ENCODE assay signal across 9 mouse cellular contexts in the genomic region with DNA sequence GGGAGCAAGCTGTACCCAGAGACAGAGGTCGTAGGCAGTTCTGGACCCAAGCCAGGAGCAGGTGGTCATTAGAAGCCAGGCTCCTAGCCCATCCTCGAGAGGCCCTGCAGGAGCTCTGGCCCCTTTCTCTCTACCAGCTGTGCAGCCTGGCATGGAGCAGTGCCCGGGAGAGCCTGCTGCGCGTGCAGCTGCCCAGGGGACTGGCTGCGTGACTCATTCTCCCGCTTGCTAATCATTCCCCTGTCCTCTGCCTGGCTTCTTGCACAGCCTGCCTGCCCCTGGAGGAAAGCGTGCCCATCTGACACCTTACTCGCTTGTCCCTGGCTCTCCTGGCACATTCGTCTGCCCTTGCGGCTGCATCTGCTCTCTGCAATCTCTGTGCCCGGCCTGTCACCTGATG. TPM values are rescaled to one million over a fixed set of nuclear protein-coding genes. Genes with fewer than 3 reads are reported as not detected.
DNase-seq lines count a peak whose midpoint lies in the region; ATAC-seq lines count a peak whose summit lies in the region.
"Had no signal": no experiment of that assay in that cellular context is flagged by ENCODE, and none has a peak within 500 bp of the region (broad histone marks: within the 10 kb centered on the region; RNA-seq: fewer than 3 reads in every experiment).

No protein-coding gene starts in this region.

- ATAC-seq in frontal cortex, adult (ENCODE audit: low TSS enrichment): peak; percentile 58; the same call in 1 of the 2 replicates

- no peak for DNase-seq in frontal cortex, postnatal 25 days (ENCODE audit: low spot score in 2 of 2)
- DNase-seq in right cerebral cortex, postnatal 4 days: peak; percentile 40
- DNase-seq in right cerebral cortex, postnatal 25 days: no peak
- DNase-seq in gastrocnemius, postnatal 25 days: peak; percentile 72
- DNase-seq in skeletal muscle tissue, adult 2 months (ENCODE audit: low read depth, low spot score): peak; percentile 77
- DNase-seq in urinary bladder, postnatal 10 days (ENCODE audit: low spot score): no peak
- DNase-seq in right cerebral cortex, postnatal 14 days: no peak

RNA-seq across cellular contexts. Expression of a gene that starts 40.2 kb away (rescaled TPM):
- 1 to 10 TPM; 7.4 to 9.1 TPM for total RNA-seq in gastrocnemius, postnatal 25 days (2021)

RNA-seq across cellular contexts. Expression of a gene that starts 40.3 kb away (rescaled TPM):
- under 1 TPM in 1 of 2 experiments, not detected in 1; 0.54 TPM for total RNA-seq in gastrocnemius, postnatal 25 days (2021)
- total RNA-seq: common myeloid progenitor, adult 5-6 weeks had no signal

Comparison
In these comparisons a context has a peak if more than half of its experiments do, and no peak if none do; other contexts are left out.
1. DNase-seq: peak in right cerebral cortex, postnatal 4 days (single experiment), gastrocnemius, postnatal 25 days (single experiment) and skeletal muscle tissue, adult 2 months (single experiment); none in frontal cortex, postnatal 25 days (0 of 2), right cerebral cortex, postnatal 25 days (single experiment), urinary bladder, postnatal 10 days (single experiment) and right cerebral cortex, postnatal 14 days (single experiment).